17 mouse cellular contexts compared by ENCODE assay signal in the genomic region with DNA sequence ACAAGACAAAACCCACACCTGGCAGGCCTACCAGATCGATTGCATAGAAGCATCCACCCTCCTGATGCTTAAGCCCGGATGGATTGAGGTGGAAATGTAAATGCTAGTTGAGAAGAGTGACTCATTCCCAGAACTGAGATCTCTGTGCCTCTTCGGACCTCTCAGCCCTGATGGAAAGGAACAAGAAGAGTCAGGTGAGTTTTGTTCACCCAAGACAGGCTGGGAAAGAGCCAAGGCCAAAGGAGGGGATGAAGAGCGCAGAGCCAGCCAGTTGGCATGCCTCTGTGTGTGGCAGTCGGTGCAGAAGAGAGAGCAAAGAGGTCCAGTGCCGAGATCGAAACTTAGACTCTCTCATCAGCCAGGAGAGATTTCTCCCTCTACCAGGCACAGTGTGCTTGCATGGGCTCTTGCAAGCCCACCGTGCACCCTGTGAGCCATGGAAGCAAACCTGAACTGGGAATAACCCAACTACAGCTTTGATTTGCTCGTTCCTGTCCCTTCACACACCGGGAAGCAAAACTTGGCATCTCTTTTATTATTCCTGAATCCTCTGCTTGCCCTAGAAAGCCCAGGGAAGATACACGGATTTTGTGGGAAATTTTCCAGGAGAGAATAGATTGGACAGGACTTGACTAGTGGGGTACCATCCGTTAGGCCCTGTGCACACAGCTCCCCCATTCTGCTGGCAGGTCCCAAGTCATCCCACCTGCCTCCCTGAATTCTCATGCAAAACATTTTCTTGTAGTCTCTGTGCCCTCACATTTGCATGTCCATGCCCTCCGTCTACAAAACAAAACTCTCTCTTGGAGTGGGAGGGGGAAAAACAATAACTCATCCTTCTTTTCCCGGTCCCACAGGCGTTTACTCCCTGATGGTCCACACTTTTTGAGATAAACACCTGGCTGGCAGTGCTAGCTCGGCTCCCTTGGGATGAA.
DNase-seq lines count a peak whose midpoint lies in the region; ATAC-seq lines count a peak whose summit lies in the region.
"Had no signal": no experiment of that assay in that cellular context is flagged by ENCODE, and none has a peak within 500 bp of the region (broad histone marks: within the 10 kb centered on the region; RNA-seq: fewer than 3 reads in every experiment).

No protein-coding gene starts in this region.

- H3K9ac ChIP-seq in midbrain, embryonic 14.5 days (replicated peaks; ENCODE audit: low read length) = no peak overlapping the region
- no peak overlapping the region for H3K9ac ChIP-seq in forebrain, embryonic 13.5 days
- H3K9ac ChIP-seq: embryonic facial prominence, embryonic 13.5 days; forebrain, embryonic 12.5 days; hindbrain, embryonic 12.5 days; liver, embryonic 14.5 days had no signal

- H3K4me3 ChIP-seq in midbrain, embryonic 10.5 days = no peak overlapping the region
- no peak overlapping the region for H3K4me3 ChIP-seq in midbrain, embryonic 14.5 days (replicated peaks; ENCODE audit: low read depth, low read length)
- no peak overlapping the region for H3K4me3 ChIP-seq in forebrain, embryonic 13.5 days
- H3K4me3 ChIP-seq: embryonic facial prominence, embryonic 13.5 days; forebrain, embryonic 12.5 days; hindbrain, embryonic 12.5 days; megakaryocyte, embryonic 14.5 days had no signal

- 0 out of 2 replicates have a peak overlapping the region, but pooled peaks have one; percentile 17 for H3K27ac ChIP-seq in midbrain, embryonic 10.5 days (replicated peaks)
- no peak overlapping the region; the same call in 1 of the 2 replicates for H3K27ac ChIP-seq in midbrain, embryonic 14.5 days (replicated peaks; ENCODE audit: low read depth, low read length)
- H3K27ac ChIP-seq in forebrain, embryonic 13.5 days = no peak overlapping the region
- H3K27ac ChIP-seq: embryonic facial prominence, embryonic 13.5 days; forebrain, embryonic 12.5 days; liver, embryonic 14.5 days had no signal

- H3K9me3 ChIP-seq in midbrain, embryonic 10.5 days (replicated peaks) = no peaks in the 10 kb centered on the region
- H3K9me3 ChIP-seq in midbrain, embryonic 14.5 days (ENCODE audit: control insufficient read depth, low read length) = no peaks in the 10 kb centered on the region
- H3K9me3 ChIP-seq in forebrain, embryonic 13.5 days (replicated peaks) = no peaks in the 10 kb centered on the region
- H3K9me3 ChIP-seq: embryonic facial prominence, embryonic 13.5 days; forebrain, embryonic 12.5 days; hindbrain, embryonic 12.5 days; megakaryocyte, embryonic 14.5 days had no signal

- peaks cover 51% of the 10 kb centered on the region for H3K4me1 ChIP-seq in midbrain, embryonic 10.5 days
- peaks cover 24% of the 10 kb centered on the region for H3K4me1 ChIP-seq in midbrain, embryonic 14.5 days (ENCODE audit: control insufficient read depth, insufficient read depth, low read length)
- H3K4me1 ChIP-seq in forebrain, embryonic 13.5 days = peaks cover 37% of the 10 kb centered on the region
- H3K4me1 ChIP-seq: megakaryocyte, embryonic 14.5 days had no signal

- ATAC-seq in midbrain, embryonic 14.5 days (ENCODE audit: low FRiP score, low TSS enrichment) = no peak
- no peak for ATAC-seq in forebrain, embryonic 13.5 days
- ATAC-seq in granulocyte monocyte progenitor cell, adult 5-6 weeks (replicated peaks; ENCODE audit: poor library complexity, severe bottlenecking) = no peak

- WGBS in midbrain, embryonic 10.5 days = 35% methylated on average over 16 of the region's 16 CpGs
- WGBS in midbrain, embryonic 14.5 days = 33% methylated on average over 16 of the region's 16 CpGs
- 32% methylated on average over 16 of the region's 16 CpGs for WGBS in forebrain, embryonic 13.5 days

- peak; percentile 90 for DNase-seq in heart, adult 11 months
- DNase-seq in heart, postnatal 4 days = no peak
- no peak for DNase-seq in midbrain, embryonic 10.5 days (ENCODE audit: low spot score)
- DNase-seq in midbrain, embryonic 14.5 days = no peak
- DNase-seq in cerebellum, postnatal 10 days = peak; percentile 76 to 82
- no peak for DNase-seq in layer of hippocampus, postnatal 10 days (ENCODE audit: low spot score in 2 of 2)
- DNase-seq: gastrocnemius, postnatal 36 days; kidney, adult 11 months; kidney, postnatal 36 days; right cerebral cortex, postnatal 25 days had no signal

- H3K4me2 ChIP-seq in midbrain, embryonic 14.5 days (ENCODE audit: low read length) = no peak overlapping the region
- H3K4me2 ChIP-seq in forebrain, embryonic 13.5 days = no peak overlapping the region
- H3K4me2 ChIP-seq: embryonic facial prominence, embryonic 13.5 days; forebrain, embryonic 12.5 days; hindbrain, embryonic 12.5 days had no signal

- H3K27me3 ChIP-seq in midbrain, embryonic 10.5 days (ENCODE audit: low read depth, poor library complexity, severe bottlenecking) = peaks cover 10% of the 10 kb centered on the region
- H3K27me3 ChIP-seq in midbrain, embryonic 14.5 days (ENCODE audit: control insufficient read depth, insufficient read depth, low read length) = no peaks in the 10 kb centered on the region
- peaks cover 6% of the 10 kb centered on the region; the same call in 1 of the 2 replicates for H3K27me3 ChIP-seq in forebrain, embryonic 13.5 days

- H3K36me3 ChIP-seq in midbrain, embryonic 10.5 days = no peaks in the 10 kb centered on the region
- no peaks in the 10 kb centered on the region for H3K36me3 ChIP-seq in midbrain, embryonic 14.5 days (ENCODE audit: control insufficient read depth, insufficient read depth, low read length)
- no peaks in the 10 kb centered on the region for H3K36me3 ChIP-seq in forebrain, embryonic 13.5 days (ENCODE audit: poor library complexity, severe bottlenecking)
- H3K36me3 ChIP-seq: embryonic facial prominence, embryonic 13.5 days; forebrain, embryonic 12.5 days; hindbrain, embryonic 12.5 days had no signal

Comparison
In these comparisons a context has a peak if more than half of its experiments do, and no peak if none do; other contexts are left out.
1. DNase-seq: peak in heart, adult 11 months (single experiment) and cerebellum, postnatal 10 days (2 of 2); none in heart, postnatal 4 days (single experiment), midbrain, embryonic 10.5 days (single experiment), midbrain, embryonic 14.5 days (single experiment) and layer of hippocampus, postnatal 10 days (0 of 2).